Mouse (Mus musculus): ENCODE data around the gene Prickle1. TPM values are rescaled to one million over a fixed set of nuclear protein-coding genes. Genes with fewer than 3 reads are reported as not detected.

Prickle1 gene
- polyA plus RNA-seq, 1 experiment from 2014 or later: 20.4 TPM

- no peaks in the 10 kb centered on the region for H3K27me3 ChIP-seq (replicated peaks; ENCODE audit: low read depth, poor library complexity, severe bottlenecking)
Measured at GRCm38 (mm10) chr15:93478676-93479075, 117.0 kb downstream of the Prickle1 start.

GRCm38 (mm10) chr15:93477729-93478128 is 118.0 kb downstream of the Prickle1 start:
- no peak for DNase-seq (ENCODE audit: low spot score)
- Histone ChIP-seq H3K36me3 (replicated peaks) (peaks cover 19% of the 10 kb centered on the region), H3K9me3 (no peaks in the 10 kb centered on the region), H3K4me1 (peaks cover 10% of the 10 kb centered on the region), H3K4me3 (no peak overlapping the region), H3K27ac (replicated peaks) (no peak overlapping the region), H3K27me3 (replicated peaks; ENCODE audit: low read depth, poor library complexity, severe bottlenecking) (no peaks in the 10 kb centered on the region)
- 96% methylated on average over 4 of the region's 4 CpGs for WGBS

More at GRCm38 (mm10) chr15:93478676-93479075, 117.0 kb downstream of the Prickle1 start:
- no peaks in the 10 kb centered on the region for H3K9me3 ChIP-seq
- H3K4me3 ChIP-seq: no peak overlapping the region
- peaks cover 18% of the 10 kb centered on the region for H3K36me3 ChIP-seq (replicated peaks)
- no peak for DNase-seq (ENCODE audit: low spot score)
- no peak overlapping the region for H3K27ac ChIP-seq (replicated peaks)
- WGBS: 83% methylated on average over 3 of the region's 3 CpGs
- H3K4me1 ChIP-seq: peaks cover 8% of the 10 kb centered on the region

GRCm38 (mm10) chr15:93475688-93476087 is 120.0 kb downstream of the Prickle1 start:
- no peak overlapping the region for H3K4me3 ChIP-seq
- DNase-seq (ENCODE audit: low spot score): no peak
- peaks cover 15% of the 10 kb centered on the region for H3K4me1 ChIP-seq
- 76% methylated on average over 8 of the region's 8 CpGs for WGBS
- H3K27ac ChIP-seq (replicated peaks): no peak overlapping the region
- H3K36me3 ChIP-seq (replicated peaks): peaks cover 23% of the 10 kb centered on the region
- H3K9me3 ChIP-seq: no peaks in the 10 kb centered on the region
- no peaks in the 10 kb centered on the region for H3K27me3 ChIP-seq (replicated peaks; ENCODE audit: low read depth, poor library complexity, severe bottlenecking)

- peaks cover 23% of the 10 kb centered on the region for H3K36me3 ChIP-seq (replicated peaks)
- H3K27ac ChIP-seq (replicated peaks): no peak overlapping the region
- no peaks in the 10 kb centered on the region for H3K9me3 ChIP-seq
- 93% methylated on average over 3 of the region's 3 CpGs for whole genome bisulfite sequencing
- DNase-seq (ENCODE audit: low spot score): no peak
- peaks cover 15% of the 10 kb centered on the region for H3K4me1 ChIP-seq
- no peak overlapping the region for H3K4me3 ChIP-seq
- H3K27me3 ChIP-seq (replicated peaks; ENCODE audit: low read depth, poor library complexity, severe bottlenecking): no peaks in the 10 kb centered on the region
Measured at GRCm38 (mm10) chr15:93474277-93474676, 121.4 kb downstream of the Prickle1 start.

- Histone ChIP-seq H3K27ac (replicated peaks) (no peak overlapping the region), H3K27me3 (replicated peaks; ENCODE audit: low read depth, poor library complexity, severe bottlenecking) (no peaks in the 10 kb centered on the region), H3K4me3 (no peak overlapping the region), H3K9me3 (no peaks in the 10 kb centered on the region), H3K36me3 (replicated peaks) (peaks cover 19% of the 10 kb centered on the region), H3K4me1 (peaks cover 15% of the 10 kb centered on the region)
- no peak for DNase-seq (ENCODE audit: low spot score)
- WGBS: 52% methylated on average over 1 of the region's 1 CpGs
Measured at GRCm38 (mm10) chr15:93472089-93472488, 123.6 kb downstream of the Prickle1 start.

- Histone ChIP-seq H3K4me1 (peaks cover 15% of the 10 kb centered on the region), H3K9me3 (no peaks in the 10 kb centered on the region), H3K27me3 (replicated peaks; ENCODE audit: low read depth, poor library complexity, severe bottlenecking) (no peaks in the 10 kb centered on the region), H3K36me3 (replicated peaks) (peaks cover 23% of the 10 kb centered on the region), H3K4me3 (no peak overlapping the region), H3K27ac (replicated peaks) (no peak overlapping the region)
- no peak for DNase-seq (ENCODE audit: low spot score)
- 67% methylated on average over 12 of the region's 12 CpGs for WGBS
Measured at GRCm38 (mm10) chr15:93471651-93472050, 124.0 kb downstream of the Prickle1 start.

- no peaks in the 10 kb centered on the region for H3K4me1 ChIP-seq
- H3K27me3 ChIP-seq (replicated peaks; ENCODE audit: low read depth, poor library complexity, severe bottlenecking): no peaks in the 10 kb centered on the region
- H3K9me3 ChIP-seq: no peaks in the 10 kb centered on the region
- H3K27ac ChIP-seq (replicated peaks): no peak overlapping the region
- no peak for DNase-seq (ENCODE audit: low spot score)
- H3K4me3 ChIP-seq: no peak overlapping the region
- H3K36me3 ChIP-seq (replicated peaks): peaks cover 78% of the 10 kb centered on the region
- 95% methylated on average over 23 of the region's 23 CpGs for WGBS
Measured at GRCm38 (mm10) chr15:93461066-93461465, 134.6 kb downstream of the Prickle1 start.

GRCm38 (mm10) chr15:93459422-93459821 is 136.3 kb downstream of the Prickle1 start:
- H3K4me3 ChIP-seq: no peak overlapping the region
- H3K9me3 ChIP-seq: no peaks in the 10 kb centered on the region
- WGBS: 70% methylated on average over 5 of the region's 5 CpGs
- H3K27ac ChIP-seq (replicated peaks): no peak overlapping the region
- no peak for DNase-seq (ENCODE audit: low spot score)
- no peaks in the 10 kb centered on the region for H3K27me3 ChIP-seq (replicated peaks; ENCODE audit: low read depth, poor library complexity, severe bottlenecking)
- peaks cover 78% of the 10 kb centered on the region for H3K36me3 ChIP-seq (replicated peaks)
- H3K4me1 ChIP-seq: no peaks in the 10 kb centered on the region

GRCm38 (mm10) chr15:93456005-93456404 is 139.7 kb downstream of the Prickle1 start:
- no peak for DNase-seq (ENCODE audit: low spot score)
- no peak overlapping the region for H3K27ac ChIP-seq (replicated peaks)
- H3K4me1 ChIP-seq: no peaks in the 10 kb centered on the region
- H3K4me3 ChIP-seq: no peak overlapping the region
- peaks cover 76% of the 10 kb centered on the region for H3K36me3 ChIP-seq (replicated peaks)
- H3K27me3 ChIP-seq (replicated peaks; ENCODE audit: low read depth, poor library complexity, severe bottlenecking): no peaks in the 10 kb centered on the region
- H3K9me3 ChIP-seq: no peaks in the 10 kb centered on the region

GRCm38 (mm10) chr15:93453296-93453695 is 142.4 kb downstream of the Prickle1 start:
- no peaks in the 10 kb centered on the region for H3K9me3 ChIP-seq
- 81% methylated on average over 1 of the region's 1 CpGs for WGBS
- H3K27me3 ChIP-seq (replicated peaks; ENCODE audit: low read depth, poor library complexity, severe bottlenecking): no peaks in the 10 kb centered on the region
- no peak for DNase-seq (ENCODE audit: low spot score)
- no peak overlapping the region for H3K4me3 ChIP-seq
- H3K27ac ChIP-seq (replicated peaks): no peak overlapping the region
- no peaks in the 10 kb centered on the region for H3K4me1 ChIP-seq
- peaks cover 77% of the 10 kb centered on the region for H3K36me3 ChIP-seq (replicated peaks)

Other genes with a start within 250 kb of the Prickle1 start
- 157 and 158 TPM in 2 replicates for gene Zcrb1, start 197.6 kb downstream of the Prickle1 start, polyA plus RNA-seq (2016; fragmentation: Nextera tagmentation; extraction: Ambion mirVana)
- gene Pphln1, start 197.5 kb downstream of the Prickle1 start, polyA plus RNA-seq (2016; fragmentation: Nextera tagmentation; extraction: Ambion mirVana): 93.3 and 103 TPM in 2 replicates